16 mouse cellular contexts compared by ENCODE assay signal in the genomic region with DNA sequence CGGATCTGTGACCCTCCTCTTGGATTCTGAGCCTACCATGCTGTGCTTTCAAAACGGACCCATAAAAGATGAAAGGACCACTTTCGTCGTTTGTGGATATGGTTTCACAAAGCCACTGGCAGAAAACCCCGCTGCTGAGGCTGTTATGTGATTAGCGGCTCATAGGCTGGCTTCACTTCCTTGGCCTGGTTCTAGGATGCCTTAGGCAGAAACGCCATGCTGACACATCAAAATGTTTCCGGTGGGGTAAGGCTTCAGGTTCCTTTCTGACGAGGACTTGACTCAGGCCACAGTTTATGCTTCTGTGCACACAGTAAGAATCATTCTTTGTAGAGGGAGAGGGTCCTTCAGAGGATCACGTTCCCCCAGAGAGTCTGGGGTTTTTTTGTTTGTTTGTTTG. TPM values are rescaled to one million over a fixed set of nuclear protein-coding genes. Genes with fewer than 3 reads are reported as not detected.
DNase-seq lines count a peak whose midpoint lies in the region; ATAC-seq lines count a peak whose summit lies in the region.
"Had no signal": no experiment of that assay in that cellular context is flagged by ENCODE, and none has a peak within 500 bp of the region (broad histone marks: within the 10 kb centered on the region; RNA-seq: fewer than 3 reads in every experiment).

No protein-coding gene starts in this region.

- H3K27ac ChIP-seq in forebrain, embryonic 14.5 days (ENCODE audit: low read depth, low read length): no peak overlapping the region
- H3K27ac ChIP-seq in forebrain, embryonic 13.5 days: no peak overlapping the region
- H3K27ac ChIP-seq in embryonic facial prominence, embryonic 10.5 days (replicated peaks): no peak overlapping the region
- H3K27ac ChIP-seq in limb, embryonic 10.5 days: no peak overlapping the region; the same call in 1 of the 2 replicates
- H3K27ac ChIP-seq in forebrain, embryonic 15.5 days (replicated peaks): no peak overlapping the region
- H3K27ac ChIP-seq: forebrain, embryonic 10.5 days; liver, embryonic 12.5 days had no signal

- H3K4me1 ChIP-seq in forebrain, embryonic 14.5 days (ENCODE audit: control insufficient read depth, insufficient read depth, low read length): no peaks in the 10 kb centered on the region
- no peaks in the 10 kb centered on the region for H3K4me1 ChIP-seq in forebrain, embryonic 13.5 days
- peaks cover 13% of the 10 kb centered on the region for H3K4me1 ChIP-seq in embryonic facial prominence, embryonic 10.5 days
- peaks cover 9% of the 10 kb centered on the region for H3K4me1 ChIP-seq in limb, embryonic 10.5 days
- H3K4me1 ChIP-seq in forebrain, embryonic 15.5 days: no peaks in the 10 kb centered on the region
- H3K4me1 ChIP-seq: liver, embryonic 12.5 days had no signal

- H3K9me3 ChIP-seq in forebrain, embryonic 14.5 days (replicated peaks; ENCODE audit: control insufficient read depth, low read length): no peaks in the 10 kb centered on the region
- no peaks in the 10 kb centered on the region for H3K9me3 ChIP-seq in forebrain, embryonic 13.5 days (replicated peaks)
- no peaks in the 10 kb centered on the region for H3K9me3 ChIP-seq in embryonic facial prominence, embryonic 10.5 days
- H3K9me3 ChIP-seq in limb, embryonic 10.5 days (replicated peaks): no peaks in the 10 kb centered on the region
- H3K9me3 ChIP-seq in forebrain, embryonic 15.5 days: no peaks in the 10 kb centered on the region
- H3K9me3 ChIP-seq: forebrain, embryonic 10.5 days; G1E; liver, embryonic 12.5 days had no signal

- WGBS in forebrain, embryonic 14.5 days: 55% methylated on average over 10 of the region's 10 CpGs
- 55% methylated on average over 10 of the region's 10 CpGs for WGBS in forebrain, embryonic 13.5 days
- WGBS in embryonic facial prominence, embryonic 10.5 days: 32% methylated on average over 10 of the region's 10 CpGs
- WGBS in limb, embryonic 10.5 days: 51% methylated on average over 10 of the region's 10 CpGs
- WGBS in forebrain, embryonic 15.5 days: 55% methylated on average over 10 of the region's 10 CpGs

- H3K36me3 ChIP-seq in forebrain, embryonic 14.5 days (ENCODE audit: control insufficient read depth, insufficient read depth, low read length): no peaks in the 10 kb centered on the region
- no peaks in the 10 kb centered on the region for H3K36me3 ChIP-seq in forebrain, embryonic 13.5 days (ENCODE audit: poor library complexity, severe bottlenecking)
- H3K36me3 ChIP-seq in embryonic facial prominence, embryonic 10.5 days (replicated peaks): no peaks in the 10 kb centered on the region
- no peaks in the 10 kb centered on the region for H3K36me3 ChIP-seq in limb, embryonic 10.5 days
- H3K36me3 ChIP-seq in forebrain, embryonic 15.5 days: no peaks in the 10 kb centered on the region
- H3K36me3 ChIP-seq: forebrain, embryonic 10.5 days; G1E; liver, embryonic 12.5 days had no signal

- no peak overlapping the region for H3K4me3 ChIP-seq in forebrain, embryonic 14.5 days (ENCODE audit: low read depth, low read length)
- no peak overlapping the region for H3K4me3 ChIP-seq in forebrain, embryonic 13.5 days
- no peak overlapping the region for H3K4me3 ChIP-seq in embryonic facial prominence, embryonic 10.5 days
- no peak overlapping the region for H3K4me3 ChIP-seq in limb, embryonic 10.5 days
- no peak overlapping the region for H3K4me3 ChIP-seq in forebrain, embryonic 15.5 days
- H3K4me3 ChIP-seq: forebrain, embryonic 10.5 days; liver, embryonic 12.5 days had no signal

- DNase-seq in forebrain, embryonic 14.5 days (ENCODE audit: low spot score): peak; percentile 11
- peak; percentile 20 for DNase-seq in CD4-positive helper T cell, adult 2 months (ENCODE audit: low read depth, low spot score)
- DNase-seq in embryonic facial prominence, embryonic 10.5 days (ENCODE audit: low spot score): peak; percentile 35
- DNase-seq in limb, embryonic 10.5 days (ENCODE audit: low spot score): peak; percentile 39
- DNase-seq: cerebellum, adult 11 months; heart, postnatal 14 days; right cerebral cortex, postnatal 4 days had no signal

- no peak for ATAC-seq in forebrain, embryonic 14.5 days
- no peak for ATAC-seq in forebrain, embryonic 13.5 days
- ATAC-seq in inflammation-experienced regulatory T-cells, adult 6 months: no peak
- ATAC-seq in frontal cortex, adult (ENCODE audit: low TSS enrichment): no peak
- ATAC-seq in forebrain, embryonic 15.5 days (replicated peaks): no peak
- ATAC-seq: intestine, postnatal 0 days; liver, embryonic 12.5 days had no signal

- H3K4me2 ChIP-seq in forebrain, embryonic 14.5 days (ENCODE audit: low read length): no peak overlapping the region
- no peak overlapping the region for H3K4me2 ChIP-seq in forebrain, embryonic 13.5 days
- no peak overlapping the region for H3K4me2 ChIP-seq in forebrain, embryonic 15.5 days (replicated peaks)
- H3K4me2 ChIP-seq: liver, embryonic 12.5 days had no signal

- H3K27me3 ChIP-seq in forebrain, embryonic 14.5 days (replicated peaks; ENCODE audit: control insufficient read depth, insufficient read depth, low read length): no peaks in the 10 kb centered on the region
- H3K27me3 ChIP-seq in forebrain, embryonic 13.5 days: no peaks in the 10 kb centered on the region
- no peaks in the 10 kb centered on the region for H3K27me3 ChIP-seq in embryonic facial prominence, embryonic 10.5 days (replicated peaks; ENCODE audit: low read depth, poor library complexity, severe bottlenecking)
- no peaks in the 10 kb centered on the region for H3K27me3 ChIP-seq in limb, embryonic 10.5 days (ENCODE audit: low read depth, poor library complexity, severe bottlenecking)
- no peaks in the 10 kb centered on the region for H3K27me3 ChIP-seq in forebrain, embryonic 15.5 days
- H3K27me3 ChIP-seq: liver, embryonic 12.5 days had no signal

- no peak overlapping the region for H3K9ac ChIP-seq in forebrain, embryonic 14.5 days (ENCODE audit: low read length)
- no peak overlapping the region for H3K9ac ChIP-seq in forebrain, embryonic 13.5 days
- no peak overlapping the region for H3K9ac ChIP-seq in forebrain, embryonic 15.5 days (replicated peaks)
- H3K9ac ChIP-seq: liver, embryonic 12.5 days had no signal

RNA-seq across cellular contexts. Expression of a gene that starts 12.3 kb away (rescaled TPM):
- 0.27 TPM in 1 of 2 replicates, not detected in the other for polyA plus RNA-seq in forebrain, embryonic 14.5 days (2014; fragmentation: Nextera tagmentation; extraction: Ambion mirVana)
- polyA plus RNA-seq in forebrain, embryonic 13.5 days (2015; fragmentation: Nextera tagmentation; extraction: Ambion mirVana): not detected in 2 replicates
- polyA plus RNA-seq in embryonic facial prominence, embryonic 10.5 days (2016; fragmentation: Nextera tagmentation; extraction: Ambion mirVana): 0.11 and 0.34 TPM in 2 replicates
- polyA plus RNA-seq in limb, embryonic 10.5 days (2016; fragmentation: Nextera tagmentation; extraction: Ambion mirVana): 0.04 and 0.48 TPM in 2 replicates
- 1 to 10 TPM in 2 of 3 experiments, not detected in 1; 1.2 to 2.7 TPM for polyA plus RNA-seq in inflammation-experienced regulatory T-cells, adult 6 months (2017; shearing (Covaris generic))
- polyA plus RNA-seq in forebrain, embryonic 15.5 days (2015; fragmentation: Nextera tagmentation; extraction: Ambion mirVana): not detected in 2 replicates
- polyA plus RNA-seq: cortical plate, adult 2 months; G1E had no signal

RNA-seq across cellular contexts. Expression of a gene that starts 39.0 kb away (rescaled TPM):
- 0.18 TPM in 1 of 2 replicates, not detected in the other for polyA plus RNA-seq in forebrain, embryonic 14.5 days (2014; fragmentation: Nextera tagmentation; extraction: Ambion mirVana)
- 0.30 TPM in 1 of 2 replicates, not detected in the other for polyA plus RNA-seq in forebrain, embryonic 13.5 days (2015; fragmentation: Nextera tagmentation; extraction: Ambion mirVana)
- polyA plus RNA-seq in embryonic facial prominence, embryonic 10.5 days (2016; fragmentation: Nextera tagmentation; extraction: Ambion mirVana): 0.11 and 0.18 TPM in 2 replicates
- 0.19 and 0.36 TPM in 2 replicates for polyA plus RNA-seq in limb, embryonic 10.5 days (2016; fragmentation: Nextera tagmentation; extraction: Ambion mirVana)
- 1 to 10 TPM in 2 of 3 experiments, under 1 TPM in 1; 0.68 to 1.4 (median 1.1) TPM for polyA plus RNA-seq in inflammation-experienced regulatory T-cells, adult 6 months (2017; shearing (Covaris generic))
- polyA plus RNA-seq in forebrain, embryonic 15.5 days (2015; fragmentation: Nextera tagmentation; extraction: Ambion mirVana): 0.10 TPM in 1 of 2 replicates, not detected in the other
- polyA plus RNA-seq: G1E; intestine, postnatal 0 days had no signal

RNA-seq across cellular contexts. Expression of a gene that starts 39.6 kb away (rescaled TPM):
- 0.32 and 0.46 TPM in 2 replicates for polyA plus RNA-seq in forebrain, embryonic 14.5 days (2014; fragmentation: Nextera tagmentation; extraction: Ambion mirVana)
- polyA plus RNA-seq in forebrain, embryonic 13.5 days (2015; fragmentation: Nextera tagmentation; extraction: Ambion mirVana): 0.41 and 0.68 TPM in 2 replicates
- 0.34 and 0.44 TPM in 2 replicates for polyA plus RNA-seq in embryonic facial prominence, embryonic 10.5 days (2016; fragmentation: Nextera tagmentation; extraction: Ambion mirVana)
- 0.28 and 0.41 TPM in 2 replicates for polyA plus RNA-seq in limb, embryonic 10.5 days (2016; fragmentation: Nextera tagmentation; extraction: Ambion mirVana)
- 1 to 10 TPM; 3.2 to 6.6 (median 3.3) TPM for polyA plus RNA-seq in inflammation-experienced regulatory T-cells, adult 6 months (2017; shearing (Covaris generic))
- polyA plus RNA-seq in forebrain, embryonic 15.5 days (2015; fragmentation: Nextera tagmentation; extraction: Ambion mirVana): 0.37 and 0.51 TPM in 2 replicates
- polyA plus RNA-seq: cortical plate, adult 2 months; G1E had no signal

RNA-seq across cellular contexts. Expression of a gene that starts 47.7 kb away (rescaled TPM):
- 97.3 and 115 TPM in 2 replicates for polyA plus RNA-seq in forebrain, embryonic 14.5 days (2014; fragmentation: Nextera tagmentation; extraction: Ambion mirVana)
- 110 and 116 TPM in 2 replicates for polyA plus RNA-seq in forebrain, embryonic 13.5 days (2015; fragmentation: Nextera tagmentation; extraction: Ambion mirVana)
- 152 and 155 TPM in 2 replicates for polyA plus RNA-seq in embryonic facial prominence, embryonic 10.5 days (2016; fragmentation: Nextera tagmentation; extraction: Ambion mirVana)
- polyA plus RNA-seq in limb, embryonic 10.5 days (2016; fragmentation: Nextera tagmentation; extraction: Ambion mirVana): 147 and 157 TPM in 2 replicates
- 100 to 1,000 TPM; 139 to 219 (median 185) TPM for polyA plus RNA-seq in inflammation-experienced regulatory T-cells, adult 6 months (2017; shearing (Covaris generic))
- polyA plus RNA-seq in forebrain, embryonic 15.5 days (2015; fragmentation: Nextera tagmentation; extraction: Ambion mirVana): 95.1 and 99.0 TPM in 2 replicates
